Mouse (Mus musculus): ENCODE measurements around the gene St6gal1. TPM values are rescaled to one million over a fixed set of nuclear protein-coding genes. Genes with fewer than 3 reads are reported as not detected.
A peak's percentile ranks its signal among the peaks of the same experiment; 100 is the strongest.
"Not testable (repeated sequence)": the region's sequence is repeated elsewhere in the genome, so short reads cannot be mapped to it uniquely, and the experiment has no call there.

Gene St6gal1
- 10 to 100 TPM; 13.9 to 16.4 TPM for total RNA-seq (2021)
- long read RNA-seq, experiment 1, full-length matches to known transcripts = 12 of 21 reads
- long read RNA-seq, experiment 1, partial matches to known transcripts = 1 of 21 reads
- long read RNA-seq, experiment 1, other reads (novel, unspliced or antisense) = 8 of 21 reads
- long read RNA-seq, experiment 2, full-length matches to known transcripts = 7 of 18 reads
- long read RNA-seq, experiment 2, partial matches to known transcripts = 5 of 18 reads
- long read RNA-seq, experiment 2, other reads (novel, unspliced or antisense) = 6 of 18 reads

GRCm38 (mm10) chr16:23224671-23225068 is at the start of gene St6gal1:
Gene St6gal1 (plus strand): TSS chr16:23224740.
- DNase-seq (ENCODE audit: low spot score in 2 of 2) = peak; percentile 58 to 72

GRCm38 (mm10) chr16:23174855-23175254 is 49.7 kb upstream of the St6gal1 start:
- DNase-seq (ENCODE audit: low spot score in 2 of 2) = no peak

GRCm38 (mm10) chr16:23175956-23176355 is 48.6 kb upstream of the St6gal1 start:
- no peak for DNase-seq (ENCODE audit: low spot score in 2 of 2)

DNA sequence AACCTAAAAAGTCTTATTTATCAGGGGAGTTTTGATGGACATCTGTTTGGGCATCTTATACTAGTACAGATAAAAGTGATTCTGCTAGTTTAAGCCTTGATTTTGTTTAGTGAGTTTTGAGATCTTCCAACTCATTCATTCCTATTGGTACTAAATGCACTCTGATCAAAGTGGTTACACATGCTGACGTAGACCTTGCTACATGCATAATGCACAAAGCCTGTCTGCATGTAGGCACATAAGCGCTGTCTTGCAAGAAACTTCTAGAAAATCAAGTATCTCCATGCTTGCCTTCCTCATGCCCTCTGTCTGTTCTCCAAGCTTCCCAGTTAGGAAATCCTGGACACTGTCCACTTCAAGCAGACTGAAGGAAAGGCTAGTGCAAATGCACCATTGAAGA is 46.7 kb upstream of the St6gal1 start:
- no peak for DNase-seq (ENCODE audit: low spot score in 2 of 2)

DNA sequence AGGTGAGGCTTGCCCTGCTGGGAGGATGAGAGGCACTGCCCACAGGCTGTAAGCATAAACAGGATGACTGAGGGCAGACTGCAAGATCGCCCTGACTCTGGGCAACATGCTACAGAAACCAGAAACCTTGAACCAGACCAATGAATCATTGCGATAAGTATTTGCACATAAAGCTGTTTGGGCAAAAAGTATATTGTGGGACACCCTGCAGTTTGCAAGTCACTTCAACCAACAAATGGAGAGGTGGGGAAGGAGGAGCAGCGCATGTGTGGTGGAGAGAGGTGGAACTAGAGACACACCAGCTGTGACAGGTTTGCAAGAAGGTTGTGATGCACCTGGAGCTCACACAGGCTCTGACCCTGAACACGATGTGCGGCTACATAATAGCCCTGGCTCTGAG is 45.7 kb upstream of the St6gal1 start:
- no peak for DNase-seq (ENCODE audit: low spot score in 2 of 2)

- DNase-seq (ENCODE audit: low spot score in 2 of 2) = not testable (repeated sequence)
These were observed 45.1 kb upstream of the St6gal1 start for GRCm38 (mm10) chr16:23179436-23179835.

GRCm38 (mm10) chr16:23181054-23181453 is 43.5 kb upstream of the St6gal1 start:
- no peak for DNase-seq (ENCODE audit: low spot score in 2 of 2)

DNA sequence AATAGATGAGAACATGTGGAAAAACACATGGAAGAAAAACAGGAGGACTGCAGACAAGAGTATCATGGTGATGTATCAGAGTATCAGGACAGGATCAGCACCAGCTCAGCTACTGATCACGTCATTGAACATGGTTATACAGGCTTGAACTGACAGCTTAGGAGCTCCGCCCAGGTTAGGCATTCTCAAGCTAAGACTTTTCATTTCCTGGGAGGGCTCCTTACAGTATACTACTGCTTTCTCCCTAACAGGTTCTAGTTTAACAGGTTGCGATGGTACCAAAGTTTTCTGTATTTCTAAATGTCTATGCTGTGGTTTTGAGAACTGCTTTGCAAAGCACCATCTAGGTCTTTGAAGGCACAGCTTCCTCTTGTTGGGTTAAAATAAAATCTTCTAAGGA is 43.1 kb upstream of the St6gal1 start:
- no peak for DNase-seq (ENCODE audit: low spot score in 2 of 2)

- DNase-seq (ENCODE audit: low spot score in 2 of 2) = no peak
These were observed 42.5 kb upstream of the St6gal1 start for GRCm38 (mm10) chr16:23181942-23182597.

GRCm38 (mm10) chr16:23185824-23186223 is 38.7 kb upstream of the St6gal1 start:
- DNase-seq (ENCODE audit: low spot score in 2 of 2) = no peak

DNA sequence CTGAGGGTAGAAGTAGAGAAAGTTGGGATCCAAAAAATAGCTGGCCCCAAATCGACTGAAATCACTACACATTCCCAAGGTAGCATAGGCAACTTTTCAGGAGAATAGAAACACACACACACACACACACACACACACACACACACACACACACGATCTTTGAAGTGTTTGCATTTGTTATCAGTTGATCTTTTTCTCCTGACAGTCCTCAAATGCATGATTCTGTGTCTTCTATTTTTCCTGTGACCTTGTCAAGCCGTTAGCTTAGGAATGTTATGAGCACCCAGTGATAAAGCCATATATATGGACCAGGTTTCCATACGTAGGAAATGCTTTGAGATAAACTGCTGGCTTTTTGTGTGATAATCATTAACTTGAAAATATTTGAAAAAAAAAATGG is 38.1 kb upstream of the St6gal1 start:
- no peak for DNase-seq (ENCODE audit: low spot score in 2 of 2)

DNA sequence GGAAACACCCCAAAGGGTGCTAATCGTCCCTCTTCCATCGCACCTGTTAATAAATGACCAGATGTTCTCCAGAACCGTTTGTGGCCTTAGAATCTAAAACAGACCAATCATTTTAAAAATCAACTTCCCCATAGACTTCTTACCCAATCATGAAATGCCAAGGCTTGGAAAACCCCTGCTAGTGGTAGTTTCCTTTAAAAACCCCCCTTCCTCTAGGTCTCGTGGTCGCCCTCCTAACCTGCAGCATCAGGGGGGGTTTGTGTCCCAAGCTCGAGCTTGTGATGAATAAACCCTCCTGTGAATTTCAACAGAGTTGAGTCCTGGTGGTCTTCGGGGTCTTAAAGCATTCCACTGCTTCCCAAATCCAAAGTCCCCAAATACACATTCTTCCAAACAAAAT is 36.6 kb upstream of the St6gal1 start:
- DNase-seq (ENCODE audit: low spot score in 2 of 2) = no peak

DNA sequence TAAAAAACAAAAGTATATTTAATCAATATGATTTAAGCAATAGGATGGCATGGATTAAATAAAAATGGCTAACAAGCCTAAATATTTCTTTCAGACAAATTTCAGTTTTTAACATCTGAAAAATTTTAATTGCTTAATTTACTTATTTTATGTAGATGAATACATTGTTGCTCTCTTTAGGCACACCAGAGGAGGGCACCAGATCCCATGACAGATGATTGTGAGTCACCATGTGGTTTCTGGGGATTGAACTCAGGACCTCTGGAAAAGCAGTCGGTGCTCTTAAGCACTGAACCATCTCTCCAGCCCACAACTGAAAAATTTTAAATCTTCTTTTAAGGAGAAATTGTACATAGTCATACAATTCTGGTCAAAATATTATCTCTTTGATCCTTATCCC is 34.9 kb upstream of the St6gal1 start:
- no peak for DNase-seq (ENCODE audit: low spot score in 2 of 2)

DNA sequence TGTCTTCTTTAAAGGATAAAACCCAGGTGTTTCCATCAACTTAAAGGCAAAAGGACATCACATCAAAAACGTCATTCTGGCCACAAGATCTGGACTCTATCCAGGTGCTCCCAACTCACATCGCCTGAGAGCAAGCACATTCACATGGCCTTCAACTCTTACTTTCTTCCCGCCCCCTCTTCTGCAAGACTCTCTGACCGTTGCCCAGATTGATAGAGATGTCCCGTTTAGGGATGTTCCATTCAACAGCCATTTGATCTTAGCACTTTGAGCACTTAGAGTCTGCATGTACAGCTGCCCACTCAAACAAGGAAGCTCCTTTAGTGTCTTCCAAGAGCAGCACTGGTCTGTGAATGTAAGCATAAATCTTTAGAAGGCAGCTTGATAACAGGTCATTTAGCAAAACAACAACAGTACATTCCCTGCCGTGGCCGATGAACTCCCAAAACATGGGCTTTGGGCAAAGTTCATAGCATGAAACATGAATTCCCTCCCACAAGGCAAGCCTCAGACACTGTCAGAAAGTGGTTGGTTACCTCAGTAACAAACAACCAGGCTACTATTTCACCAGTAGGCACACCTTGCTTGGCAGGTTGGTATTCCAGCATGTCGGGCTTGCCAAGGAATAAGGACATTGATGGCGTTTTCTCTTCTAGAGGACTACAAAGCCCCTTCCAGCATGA is 32.8 kb upstream of the St6gal1 start:
- DNase-seq (ENCODE audit: low spot score in 2 of 2) = no peak

- DNase-seq (ENCODE audit: low spot score in 2 of 2) = no peak
These were observed 28.9 kb upstream of the St6gal1 start for GRCm38 (mm10) chr16:23195618-23196017.

DNA sequence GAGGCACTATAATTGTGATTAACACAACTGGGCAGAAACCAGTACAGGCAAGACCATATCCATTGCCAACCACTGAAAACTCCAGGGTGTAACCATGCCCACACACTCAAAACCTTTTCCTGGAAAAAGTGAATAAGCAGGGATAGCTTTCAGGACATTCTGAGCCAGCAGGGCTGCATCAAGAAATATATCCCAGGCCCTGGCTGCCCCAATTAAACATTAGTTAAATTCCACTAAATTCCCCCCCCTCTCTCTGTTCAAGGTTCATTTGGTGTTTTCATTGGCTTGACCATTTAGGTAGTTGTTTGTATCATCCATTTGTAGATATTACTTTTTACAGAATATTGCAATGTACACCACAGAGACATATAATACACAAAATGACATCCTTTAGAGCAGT is 28.2 kb upstream of the St6gal1 start:
- no peak for DNase-seq (ENCODE audit: low spot score in 2 of 2)

DNA sequence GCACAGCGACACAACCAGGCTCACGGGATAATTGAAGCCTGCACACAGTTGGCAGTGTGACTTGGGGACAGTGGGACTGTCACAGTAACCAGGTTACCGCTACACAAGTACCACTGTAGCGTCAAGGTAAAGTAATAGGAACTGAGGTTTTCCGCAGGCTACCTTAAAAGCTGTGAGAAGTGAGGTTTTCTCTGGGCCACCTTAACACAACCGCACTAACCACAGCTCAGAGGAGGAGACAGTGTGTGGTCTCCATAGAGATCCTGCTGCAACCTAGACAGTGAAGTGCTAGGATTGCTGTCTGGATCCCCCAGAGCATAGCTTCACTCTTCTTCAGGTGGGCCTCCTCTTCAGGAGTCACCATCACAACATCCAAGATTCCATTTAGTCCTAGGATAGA is 27.7 kb upstream of the St6gal1 start:
- no peak for DNase-seq (ENCODE audit: low spot score in 2 of 2)

DNA sequence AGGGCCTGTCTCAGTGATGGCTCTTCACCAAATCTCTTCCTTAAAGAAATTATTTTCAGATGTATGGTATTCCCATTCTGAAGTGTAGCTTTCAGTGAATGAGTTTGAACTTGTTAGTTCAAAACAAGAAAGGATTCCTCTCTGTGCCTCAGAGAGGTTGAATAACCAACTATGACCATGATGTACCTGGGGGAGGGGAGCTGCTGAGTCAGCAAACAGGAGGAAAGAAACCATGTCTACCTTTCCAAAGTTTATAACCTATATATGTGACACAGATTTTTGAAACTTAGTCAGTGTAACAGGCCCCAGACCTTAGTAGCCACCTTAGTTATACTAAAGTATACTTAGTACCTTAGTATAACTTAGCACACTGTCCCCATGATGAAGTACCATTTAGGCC is 23.0 kb upstream of the St6gal1 start:
- DNase-seq (ENCODE audit: low spot score in 2 of 2) = no peak

DNA sequence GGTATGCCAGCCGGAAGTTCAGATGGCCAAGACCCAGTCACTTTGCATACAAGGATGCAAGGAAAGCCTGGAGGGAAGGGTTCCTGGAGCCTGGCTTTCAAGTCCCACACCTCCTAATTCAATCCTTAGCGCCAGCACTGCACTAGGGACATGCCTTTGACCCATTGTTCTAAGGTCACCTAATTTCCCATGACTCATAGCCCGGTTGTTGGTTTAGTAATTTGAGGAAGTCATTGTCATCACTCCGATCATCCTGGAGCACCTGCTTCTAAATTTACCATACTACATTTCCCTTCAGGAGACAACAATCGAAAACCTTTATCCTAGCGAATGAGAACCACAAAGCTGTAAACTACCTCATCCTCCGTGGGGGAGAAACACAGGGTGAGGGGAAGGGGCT is 10.2 kb upstream of the St6gal1 start:
- DNase-seq (ENCODE audit: low spot score in 2 of 2) = no peak

DNA sequence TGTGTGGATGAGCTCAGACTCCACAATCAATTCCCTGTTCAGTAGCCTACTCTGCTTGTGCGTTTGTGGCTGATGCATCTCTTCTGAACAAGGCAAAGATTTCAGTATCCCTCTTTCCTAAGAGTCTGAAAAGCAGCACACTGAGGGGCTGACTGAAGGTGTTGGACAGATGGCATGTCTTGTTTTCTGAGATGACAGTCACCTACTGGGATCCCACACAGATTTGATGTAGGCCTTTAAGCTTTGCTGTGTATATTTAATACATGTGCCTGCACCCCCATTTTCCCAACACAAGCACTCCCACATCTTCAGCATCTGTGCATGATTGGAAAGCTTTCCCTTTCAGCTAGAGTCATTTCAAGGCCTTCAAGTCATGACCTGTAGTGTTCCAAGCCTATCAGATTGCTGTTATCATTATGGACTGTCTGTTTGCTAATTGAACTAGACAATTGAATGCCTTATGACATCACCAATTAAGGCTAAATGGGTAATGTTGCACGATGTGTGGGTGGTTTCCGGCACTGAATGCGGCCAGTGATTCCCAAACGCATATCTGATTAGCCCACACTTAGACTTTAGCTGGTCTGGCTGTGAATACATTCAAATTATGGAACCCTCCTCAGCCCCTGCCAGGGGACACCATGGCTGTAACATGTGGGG is 9.2 kb upstream of the St6gal1 start:
- DNase-seq (ENCODE audit: low spot score in 2 of 2) = no peak

- DNase-seq (ENCODE audit: low spot score in 2 of 2) = no peak
These were observed 8.2 kb upstream of the St6gal1 start for GRCm38 (mm10) chr16:23216366-23216765.

GRCm38 (mm10) chr16:23218313-23218712 is 6.2 kb upstream of the St6gal1 start:
- no peak for DNase-seq (ENCODE audit: low spot score in 2 of 2)
